Comparison of ENCODE assay signal across 18 mouse cellular contexts in the genomic region with DNA sequence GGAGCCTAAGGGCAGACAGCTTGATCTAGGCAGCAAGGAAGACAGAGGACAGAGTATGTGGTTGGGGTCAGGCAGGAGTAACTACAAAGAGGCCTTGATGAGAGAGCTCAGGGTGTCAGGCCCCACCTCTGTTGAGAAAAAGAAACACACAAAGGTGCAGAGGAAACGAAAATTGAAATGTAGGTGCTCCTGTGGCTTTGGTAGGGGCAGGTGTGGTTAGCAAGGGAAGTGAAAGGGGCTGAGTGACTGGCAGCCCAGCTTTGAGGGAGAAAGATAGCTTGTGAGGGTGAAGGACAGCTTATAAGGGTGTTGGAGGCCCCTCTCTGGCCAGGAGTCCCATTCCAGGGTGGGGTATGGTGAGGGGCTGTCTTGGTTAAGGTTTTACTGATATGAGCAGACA. TPM values are rescaled to one million over a fixed set of nuclear protein-coding genes. Genes with fewer than 3 reads are reported as not detected.
A peak's percentile ranks its signal among the peaks of the same experiment; 100 is the strongest.
DNase-seq lines count a peak whose midpoint lies in the region; ATAC-seq lines count a peak whose summit lies in the region.
"Had no signal": no experiment of that assay in that cellular context is flagged by ENCODE, and none has a peak within 500 bp of the region (broad histone marks: within the 10 kb centered on the region; RNA-seq: fewer than 3 reads in every experiment).

No protein-coding gene starts in this region.

- no peak overlapping the region for H3K9ac ChIP-seq in heart, embryonic 11.5 days (ENCODE audit: low read depth, low read length)
- H3K9ac ChIP-seq in kidney, embryonic 16.5 days (replicated peaks; ENCODE audit: low read length) = no peak overlapping the region
- H3K9ac ChIP-seq: embryonic facial prominence, embryonic 15.5 days; forebrain, embryonic 13.5 days; limb, embryonic 15.5 days; liver, postnatal 0 days had no signal

- peaks cover 18% of the 10 kb centered on the region for H3K4me1 ChIP-seq in heart, embryonic 11.5 days (ENCODE audit: control insufficient read depth, insufficient read depth, low read length)
- H3K4me1 ChIP-seq in kidney, embryonic 16.5 days (ENCODE audit: insufficient read depth, low read length) = peaks cover 4% of the 10 kb centered on the region; the same call in 1 of the 2 replicates
- H3K4me1 ChIP-seq: embryonic facial prominence, embryonic 15.5 days; forebrain, embryonic 13.5 days had no signal

- H3K4me3 ChIP-seq in heart, embryonic 11.5 days (ENCODE audit: low read depth, low read length) = no peak overlapping the region
- no peak overlapping the region for H3K4me3 ChIP-seq in kidney, embryonic 16.5 days (ENCODE audit: low read length)
- H3K4me3 ChIP-seq: embryonic facial prominence, embryonic 15.5 days; forebrain, embryonic 13.5 days; heart, adult 2 months; limb, embryonic 15.5 days had no signal

- H3K27ac ChIP-seq in heart, embryonic 11.5 days (ENCODE audit: low read depth, low read length) = no peak overlapping the region
- H3K27ac ChIP-seq in kidney, embryonic 16.5 days (ENCODE audit: low read length) = no peak overlapping the region
- H3K27ac ChIP-seq: embryonic facial prominence, embryonic 15.5 days; forebrain, embryonic 13.5 days; heart, adult 2 months; limb, embryonic 15.5 days; stomach, postnatal 0 days had no signal

- H3K4me2 ChIP-seq in heart, embryonic 11.5 days = no peak overlapping the region
- H3K4me2 ChIP-seq in kidney, embryonic 16.5 days (replicated peaks; ENCODE audit: low read depth, low read length) = no peak overlapping the region
- H3K4me2 ChIP-seq: embryonic facial prominence, embryonic 15.5 days; forebrain, embryonic 13.5 days; limb, embryonic 15.5 days had no signal

- peak; percentile 65 for DNase-seq in CD4-positive, CD25-positive, alpha-beta regulatory T cell, adult 2 months (ENCODE audit: low read depth, low spot score)
- DNase-seq in natural killer cell, adult 2 months (ENCODE audit: low spot score in 2 of 2) = peak; percentile 40 to 63
- peak; percentile 43 to 61 for DNase-seq in thymus, postnatal 10 days (ENCODE audit: low spot score in 2 of 2)
- no peak for DNase-seq in urinary bladder, postnatal 36 days (ENCODE audit: low spot score in 2 of 2)
- DNase-seq: adrenal gland, adult 8-10 months; cerebellum, adult 18-20 months; heart, postnatal 14 days; liver, postnatal 0 days; midbrain, embryonic 14.5 days; right cerebral cortex, postnatal 4 days had no signal

- peak; percentile 89 for ATAC-seq in activated CD4-positive, CD25-positive, alpha-beta regulatory T cell, adult 4 months
- ATAC-seq in heart, embryonic 11.5 days (replicated peaks; ENCODE audit: insufficient number of reproducible peaks, low FRiP score, low TSS enrichment) = no peak
- ATAC-seq in kidney, embryonic 16.5 days (ENCODE audit: low FRiP score, low TSS enrichment) = no peak
- ATAC-seq: forebrain, embryonic 13.5 days; liver, postnatal 0 days had no signal

- no peaks in the 10 kb centered on the region for H3K27me3 ChIP-seq in heart, embryonic 11.5 days (ENCODE audit: control insufficient read depth, insufficient read depth, low read length)
- no peaks in the 10 kb centered on the region for H3K27me3 ChIP-seq in kidney, embryonic 16.5 days (ENCODE audit: insufficient read depth, low read length)
- H3K27me3 ChIP-seq: embryonic facial prominence, embryonic 15.5 days; forebrain, embryonic 13.5 days; limb, embryonic 15.5 days had no signal

- H3K36me3 ChIP-seq in heart, embryonic 11.5 days (ENCODE audit: control insufficient read depth, insufficient read depth, low read length) = no peaks in the 10 kb centered on the region
- H3K36me3 ChIP-seq in kidney, embryonic 16.5 days (ENCODE audit: insufficient read depth, low read length) = no peaks in the 10 kb centered on the region
- H3K36me3 ChIP-seq: embryonic facial prominence, embryonic 15.5 days; limb, embryonic 15.5 days had no signal

- 57% methylated on average over 1 of the region's 1 CpGs for WGBS in heart, embryonic 11.5 days (ENCODE audit: insufficient replicate concordance)
- 63% methylated on average over 1 of the region's 1 CpGs for WGBS in kidney, embryonic 16.5 days

- H3K9me3 ChIP-seq in heart, embryonic 11.5 days (replicated peaks; ENCODE audit: control insufficient read depth, low read length) = no peaks in the 10 kb centered on the region
- no peaks in the 10 kb centered on the region for H3K9me3 ChIP-seq in kidney, embryonic 16.5 days (ENCODE audit: low read length)
- H3K9me3 ChIP-seq: embryonic facial prominence, embryonic 15.5 days; forebrain, embryonic 13.5 days; limb, embryonic 15.5 days had no signal

RNA-seq across cellular contexts. Expression of a gene that starts 2.1 kb away (rescaled TPM):
- 10 to 100 TPM; 31.3 to 40.6 TPM for polyA plus RNA-seq in activated CD4-positive, CD25-positive, alpha-beta regulatory T cell, adult 4 months (2017; shearing (Covaris generic))
- polyA plus RNA-seq in heart, embryonic 11.5 days (2014; fragmentation: Nextera tagmentation; extraction: Ambion mirVana) = 16.3 and 20.4 TPM in 2 replicates
- 24.6 and 28.5 TPM in 2 replicates for polyA plus RNA-seq in kidney, embryonic 16.5 days (2015; fragmentation: Nextera tagmentation; extraction: Ambion mirVana)

Comparison
In these comparisons a context has a peak if more than half of its experiments do, and no peak if none do; other contexts are left out.
1. DNase-seq: peak in CD4-positive, CD25-positive, alpha-beta regulatory T cell, adult 2 months (single experiment), natural killer cell, adult 2 months (2 of 2) and thymus, postnatal 10 days (2 of 2); none in urinary bladder, postnatal 36 days (0 of 2).